Mouse (Mus musculus): ENCODE data around the gene Swap70. TPM values are rescaled to one million over a fixed set of nuclear protein-coding genes. Genes with fewer than 3 reads are reported as not detected.

Gene Swap70
- polyA plus RNA-seq, 1 experiment from 2014 or later = 22.6 TPM

- ATAC-seq (ENCODE audit: insufficient number of reproducible peaks, low FRiP score) = peak; percentile 63
- Histone ChIP-seq H3K4me2 (no peak overlapping the region), H3K4me1 (replicated peaks) (peaks cover 16% of the 10 kb centered on the region), H3K4me3 (no peak overlapping the region), H3K36me3 (peaks cover 55% of the 10 kb centered on the region), H3K9ac (0 out of 2 replicates have a peak overlapping the region, but pooled peaks have one; percentile 0), H3K9me3 (replicated peaks) (no peaks in the 10 kb centered on the region), H3K27me3 (replicated peaks) (no peaks in the 10 kb centered on the region), H3K27ac (ENCODE audit: poor library complexity, severe bottlenecking) (peak overlapping the region; percentile 4; the same call in 1 of the 2 replicates)
- WGBS = 58% methylated on average over 9 of the region's 9 CpGs
Observed at GRCm38 (mm10) chr7:110271814-110272213, 50.3 kb downstream of the Swap70 start.

- WGBS = 66% methylated on average over 4 of the region's 4 CpGs
- Histone ChIP-seq H3K36me3 (peaks cover 53% of the 10 kb centered on the region), H3K4me3 (no peak overlapping the region), H3K27me3 (replicated peaks) (no peaks in the 10 kb centered on the region), H3K4me2 (no peak overlapping the region), H3K27ac (ENCODE audit: poor library complexity, severe bottlenecking) (peak overlapping the region; percentile 4; the same call in 1 of the 2 replicates), H3K4me1 (replicated peaks) (peaks cover 16% of the 10 kb centered on the region), H3K9ac (0 out of 2 replicates have a peak overlapping the region, but pooled peaks have one; percentile 0), H3K9me3 (replicated peaks) (no peaks in the 10 kb centered on the region)
- peak; percentile 47 for ATAC-seq (ENCODE audit: insufficient number of reproducible peaks, low FRiP score)
Observed at GRCm38 (mm10) chr7:110272434-110272833, 50.9 kb downstream of the Swap70 start.

GRCm38 (mm10) chr7:110277734-110278245 is 56.3 kb downstream of the Swap70 start:
- ATAC-seq (ENCODE audit: insufficient number of reproducible peaks, low FRiP score) = no peak
- Histone ChIP-seq H3K4me2 (no peak overlapping the region), H3K4me3 (no peak overlapping the region), H3K36me3 (peaks cover 80% of the 10 kb centered on the region), H3K9ac (no peak overlapping the region), H3K27ac (ENCODE audit: poor library complexity, severe bottlenecking) (no peak overlapping the region), H3K4me1 (replicated peaks) (peaks cover 4% of the 10 kb centered on the region; the same call in 1 of the 2 replicates), H3K27me3 (replicated peaks) (peaks cover 11% of the 10 kb centered on the region; the same call in 1 of the 2 replicates), H3K9me3 (replicated peaks) (no peaks in the 10 kb centered on the region)
- 93% methylated on average over 5 of the region's 5 CpGs for WGBS

DNA sequence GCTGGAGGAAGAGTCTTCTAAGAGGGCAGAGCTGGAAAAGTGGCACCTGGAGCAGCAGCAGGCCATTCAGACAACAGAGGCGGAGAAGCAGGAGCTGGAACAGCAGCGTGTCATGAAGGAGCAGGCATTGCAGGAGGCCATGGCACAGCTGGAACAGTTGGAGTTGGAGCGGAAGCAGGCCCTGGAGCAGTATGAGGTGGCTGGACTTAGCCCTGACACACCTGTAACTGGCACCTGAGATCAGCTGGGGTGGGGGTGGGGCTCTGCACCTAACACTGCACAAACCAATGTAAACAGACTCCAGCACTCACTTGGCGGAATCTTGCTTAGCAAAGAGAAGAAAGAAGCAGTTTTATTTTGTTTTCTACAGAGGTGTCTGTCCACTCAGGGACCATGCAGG is 57.7 kb downstream of the Swap70 start:
- 90% methylated on average over 4 of the region's 4 CpGs for WGBS
- Histone ChIP-seq H3K4me2 (no peak overlapping the region), H3K4me3 (no peak overlapping the region), H3K27ac (ENCODE audit: poor library complexity, severe bottlenecking) (no peak overlapping the region), H3K9ac (no peak overlapping the region), H3K36me3 (peaks cover 70% of the 10 kb centered on the region), H3K4me1 (replicated peaks) (0 out of 2 replicates have a peak, but pooled peaks cover 3% of the 10 kb centered on the region), H3K9me3 (replicated peaks) (no peaks in the 10 kb centered on the region), H3K27me3 (replicated peaks) (peaks cover 11% of the 10 kb centered on the region; the same call in 1 of the 2 replicates)
- no peak for ATAC-seq (ENCODE audit: insufficient number of reproducible peaks, low FRiP score)

DNA sequence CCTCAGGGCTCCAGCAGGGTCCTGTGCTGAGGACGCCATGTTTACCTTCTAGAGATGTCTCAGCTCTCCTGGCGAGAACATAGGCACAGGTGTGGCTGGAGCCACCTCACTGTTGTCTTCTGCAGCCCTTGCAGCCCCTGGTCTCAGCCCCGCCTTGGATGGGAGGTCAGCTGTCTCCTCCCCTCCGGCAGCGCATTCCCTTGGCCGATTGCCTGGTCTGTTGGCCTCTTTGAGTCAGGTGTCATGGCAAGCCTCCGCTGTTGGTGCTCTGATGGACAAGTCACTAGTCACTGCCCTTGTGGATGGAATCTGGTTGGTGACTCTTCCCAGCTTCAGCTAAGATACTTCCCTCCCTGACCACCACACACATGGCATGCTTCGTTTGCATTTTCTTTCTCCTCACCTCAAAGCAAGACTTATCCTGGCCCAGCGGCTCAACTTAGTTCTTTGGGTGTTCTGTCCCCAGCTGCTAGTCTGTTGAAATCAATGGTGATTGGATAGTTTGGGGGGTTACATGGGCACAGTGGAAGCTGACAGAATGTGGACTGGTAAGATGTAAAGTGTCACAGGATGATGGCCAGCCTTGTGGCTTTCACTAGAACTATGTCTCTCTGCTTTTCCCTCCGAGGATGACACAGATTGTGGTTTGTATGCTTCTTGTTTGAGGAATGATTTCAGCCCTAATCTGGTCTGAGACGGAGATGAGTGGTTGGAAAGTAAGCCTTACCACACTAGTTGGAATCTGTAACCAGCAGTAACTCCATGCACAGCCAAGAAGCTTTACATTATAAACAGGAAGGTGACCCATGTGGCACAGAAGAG is 60.1 kb downstream of the Swap70 start:
- no peak overlapping the region for H3K9ac ChIP-seq
- no peaks in the 10 kb centered on the region for H3K9me3 ChIP-seq (replicated peaks)
- ATAC-seq (ENCODE audit: insufficient number of reproducible peaks, low FRiP score) = no peak
- no peak overlapping the region for H3K4me2 ChIP-seq
- peaks cover 16% of the 10 kb centered on the region; the same call in 1 of the 2 replicates for H3K27me3 ChIP-seq (replicated peaks)
- WGBS = 88% methylated on average over 11 of the region's 11 CpGs
- no peak overlapping the region for H3K4me3 ChIP-seq
- no peaks in the 10 kb centered on the region; the same call in 1 of the 2 replicates for H3K4me1 ChIP-seq (replicated peaks)
- no peak overlapping the region for H3K27ac ChIP-seq (ENCODE audit: poor library complexity, severe bottlenecking)
- H3K36me3 ChIP-seq = peaks cover 55% of the 10 kb centered on the region

DNA sequence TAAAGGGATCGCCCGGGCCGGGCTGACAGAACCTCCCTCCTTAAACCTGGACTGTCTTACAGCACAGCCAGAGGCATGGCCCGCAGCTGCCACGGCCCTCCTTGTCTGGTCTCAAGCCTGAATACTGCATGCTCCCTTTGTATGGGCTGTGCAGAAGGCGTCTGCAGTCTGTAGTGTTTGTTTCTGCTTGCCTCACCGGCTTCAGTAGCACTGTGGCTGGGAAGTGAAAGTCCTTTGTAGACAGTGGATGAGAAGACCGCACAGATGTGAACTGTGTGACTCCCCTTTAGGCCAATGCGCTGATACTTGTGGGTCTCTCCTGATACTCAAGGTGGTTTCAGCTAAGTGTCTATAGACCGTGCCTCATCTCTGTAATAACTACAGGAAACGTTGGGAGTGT is 61.3 kb downstream of the Swap70 start:
- 83% methylated on average over 11 of the region's 11 CpGs for WGBS
- H3K36me3 ChIP-seq = peaks cover 51% of the 10 kb centered on the region

DNA sequence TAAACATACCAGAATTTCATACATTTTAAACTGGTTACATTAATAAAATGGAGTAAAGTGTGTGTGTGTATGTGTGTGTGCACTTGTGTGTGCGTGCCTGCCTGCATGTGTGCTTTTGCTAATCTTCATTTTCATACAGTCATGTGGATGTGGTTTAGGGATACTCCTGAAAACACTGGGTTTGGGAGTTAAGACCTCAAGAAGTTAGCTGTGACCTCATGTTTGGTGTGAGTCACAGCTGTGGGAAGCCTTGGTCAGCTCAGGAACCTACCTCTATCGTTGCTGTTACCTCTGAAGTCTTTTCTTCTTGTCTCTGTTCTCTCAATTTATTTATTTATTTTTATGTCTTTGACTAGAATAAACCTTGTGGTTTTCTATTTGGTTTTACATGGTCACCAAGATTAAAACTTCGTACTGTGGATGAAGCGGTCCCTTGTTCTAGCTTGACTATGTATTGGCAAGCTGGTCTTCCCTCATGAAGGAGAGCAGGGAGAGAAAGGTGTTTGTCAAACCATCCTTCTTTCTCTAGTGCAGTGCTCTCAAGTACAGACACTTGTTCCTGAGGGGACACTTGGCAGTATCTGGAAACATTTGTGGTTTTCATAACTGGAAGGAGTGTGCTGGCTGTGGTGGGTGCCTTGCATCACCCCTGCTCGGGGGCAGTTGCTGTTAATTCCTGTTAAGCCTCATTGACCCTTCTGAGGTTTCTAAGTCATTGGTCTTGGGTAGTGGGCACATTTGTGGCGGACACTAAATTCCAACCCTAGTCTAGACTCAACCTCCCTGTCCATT is 62.2 kb downstream of the Swap70 start:
- no peak overlapping the region for H3K4me2 ChIP-seq
- no peak overlapping the region for H3K9ac ChIP-seq
- H3K27me3 ChIP-seq (replicated peaks) = 0 out of 2 replicates have a peak, but pooled peaks cover 10% of the 10 kb centered on the region
- no peak overlapping the region for H3K27ac ChIP-seq (ENCODE audit: poor library complexity, severe bottlenecking)
- H3K36me3 ChIP-seq = peaks cover 42% of the 10 kb centered on the region
- no peaks in the 10 kb centered on the region for H3K9me3 ChIP-seq (replicated peaks)
- H3K4me1 ChIP-seq (replicated peaks) = peaks cover 20% of the 10 kb centered on the region
- WGBS = 88% methylated on average over 6 of the region's 6 CpGs
- no peak for ATAC-seq (ENCODE audit: insufficient number of reproducible peaks, low FRiP score)
- no peak overlapping the region for H3K4me3 ChIP-seq

More for the DNA sequence above, 61.3 kb downstream of the Swap70 start:
- Histone ChIP-seq H3K27me3 (replicated peaks) (peaks cover 16% of the 10 kb centered on the region; the same call in 1 of the 2 replicates), H3K9ac (no peak overlapping the region), H3K9me3 (replicated peaks) (no peaks in the 10 kb centered on the region), H3K4me3 (no peak overlapping the region), H3K4me2 (no peak overlapping the region), H3K4me1 (replicated peaks) (peaks cover 11% of the 10 kb centered on the region), H3K27ac (ENCODE audit: poor library complexity, severe bottlenecking) (no peak overlapping the region)
- no peak for ATAC-seq (ENCODE audit: insufficient number of reproducible peaks, low FRiP score)

GRCm38 (mm10) chr7:110285076-110285848 is 63.8 kb downstream of the Swap70 start:
- Histone ChIP-seq H3K4me1 (replicated peaks) (peaks cover 31% of the 10 kb centered on the region), H3K36me3 (peaks cover 26% of the 10 kb centered on the region), H3K27ac (ENCODE audit: poor library complexity, severe bottlenecking) (no peak overlapping the region), H3K9me3 (replicated peaks) (no peaks in the 10 kb centered on the region), H3K4me3 (no peak overlapping the region), H3K27me3 (replicated peaks) (0 out of 2 replicates have a peak, but pooled peaks cover 5% of the 10 kb centered on the region), H3K9ac (no peak overlapping the region), H3K4me2 (no peak overlapping the region)
- 79% methylated on average over 12 of the region's 12 CpGs for WGBS
- ATAC-seq (ENCODE audit: insufficient number of reproducible peaks, low FRiP score) = no peak

- 0 out of 2 replicates have a peak, but pooled peaks cover 5% of the 10 kb centered on the region for H3K27me3 ChIP-seq (replicated peaks)
- no peak overlapping the region for H3K4me3 ChIP-seq
- no peak for ATAC-seq (ENCODE audit: insufficient number of reproducible peaks, low FRiP score)
- peaks cover 31% of the 10 kb centered on the region for H3K4me1 ChIP-seq (replicated peaks)
- H3K9me3 ChIP-seq (replicated peaks) = no peaks in the 10 kb centered on the region
- H3K36me3 ChIP-seq = peaks cover 22% of the 10 kb centered on the region
- no peak overlapping the region for H3K27ac ChIP-seq (ENCODE audit: poor library complexity, severe bottlenecking)
- WGBS = 64% methylated on average over 3 of the region's 3 CpGs
- H3K9ac ChIP-seq = no peak overlapping the region
- no peak overlapping the region for H3K4me2 ChIP-seq
Observed at GRCm38 (mm10) chr7:110285849-110286151, 64.3 kb downstream of the Swap70 start.

DNA sequence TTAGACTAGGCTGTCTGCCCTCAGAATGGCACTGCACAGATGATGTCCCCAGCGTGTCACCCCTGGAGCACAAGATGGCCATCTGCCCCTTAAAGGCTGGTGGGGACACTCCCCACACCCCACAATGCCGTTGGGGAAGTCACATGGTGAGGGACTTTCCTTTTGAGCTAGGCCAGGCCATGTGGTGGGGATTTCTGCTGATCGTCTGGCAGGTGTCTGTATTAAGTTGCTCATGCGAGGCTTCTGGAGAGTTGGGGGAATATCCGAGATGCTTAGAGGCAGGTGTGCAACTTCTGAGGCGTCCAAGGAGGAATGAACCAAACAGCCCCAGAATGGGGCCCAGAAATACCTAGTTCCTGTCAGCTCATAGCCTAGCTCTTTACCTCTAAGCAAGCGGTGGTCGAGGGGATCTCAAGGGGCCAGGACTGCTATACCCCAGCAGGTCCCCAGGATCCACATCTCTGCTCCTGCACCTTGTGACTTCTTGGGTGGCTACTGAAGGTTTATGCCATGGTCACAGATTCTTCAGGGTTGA is 64.8 kb downstream of the Swap70 start:
- Histone ChIP-seq H3K4me3 (no peak overlapping the region), H3K9me3 (replicated peaks) (no peaks in the 10 kb centered on the region), H3K4me1 (replicated peaks) (peaks cover 31% of the 10 kb centered on the region), H3K4me2 (no peak overlapping the region), H3K27ac (ENCODE audit: poor library complexity, severe bottlenecking) (no peak overlapping the region), H3K27me3 (replicated peaks) (0 out of 2 replicates have a peak, but pooled peaks cover 5% of the 10 kb centered on the region), H3K36me3 (peaks cover 17% of the 10 kb centered on the region), H3K9ac (no peak overlapping the region)
- no peak for ATAC-seq (ENCODE audit: insufficient number of reproducible peaks, low FRiP score)
- WGBS = 78% methylated on average over 8 of the region's 8 CpGs
